Mouse (Mus musculus) liver, adult 2 months (tissue): ENCODE measurements around the gene Sco2. TPM values are rescaled to one million over a fixed set of nuclear protein-coding genes. Genes with fewer than 3 reads are reported as not detected.
A peak's percentile ranks its signal among the peaks of the same experiment; 100 is the strongest.

Source experiments
- DNase-seq: peaks from one replicate; pipeline ENCODE4 v3.0.0-alpha.2; 2011; ENCODE audit warnings: low read depth, low spot score; ENCODE audit errors: extremely low read depth
- H3K27ac ChIP-seq: fragments of 200-500 bp; replicated peaks from 2 replicates; pipeline ENCODE4 v1.5.1; 2012; ENCODE audit warnings: low read depth, mild to moderate bottlenecking, control low read depth, inconsistent platforms, low read length; ENCODE audit not compliant: insufficient read depth
- H3K27me3 ChIP-seq: fragments of 200-500 bp; 2 replicates; pipeline ENCODE4 v1.6.1; 2012; ENCODE audit warnings: mild to moderate bottlenecking, moderate library complexity, low read length, inconsistent platforms; ENCODE audit not compliant: control insufficient read depth, insufficient read depth
- H3K36me3 ChIP-seq: fragments of 200-500 bp; 2 replicates; pipeline ENCODE4 v1.6.1; 2012; ENCODE audit warnings: low read length, inconsistent platforms; ENCODE audit not compliant: control insufficient read depth, insufficient read depth
- H3K4me1 ChIP-seq: fragments of 200-500 bp; 2 replicates; pipeline ENCODE4 v1.6.1; 2011; ENCODE audit warnings: low read length; ENCODE audit not compliant: control insufficient read depth, insufficient read depth
- H3K4me3 ChIP-seq: fragments of 200-500 bp; 2 replicates; pipeline ENCODE4 v1.5.1; 2011; ENCODE audit warnings: low read depth, mild to moderate bottlenecking, control low read depth, low read length, moderate library complexity; ENCODE audit not compliant: insufficient read depth
- H3K79me2 ChIP-seq: fragments of 200-500 bp; 2 replicates; pipeline ENCODE4 v1.6.1; 2012; ENCODE audit warnings: inconsistent platforms, mild to moderate bottlenecking, low read length, moderate library complexity; ENCODE audit not compliant: control insufficient read depth, insufficient read depth
- H3K9ac ChIP-seq: fragments of 200-500 bp; 2 replicates; pipeline ENCODE4 v1.6.1; 2012; ENCODE audit warnings: low read depth, mild to moderate bottlenecking, control low read depth, inconsistent platforms, low read length
- CTCF ChIP-seq: fragments of 200-500 bp; IDR thresholded peaks from 2 replicates; pipeline ENCODE4 v1.5.1; 2011; ENCODE audit warnings: low read depth, low read length, control low read depth
- POLR2A ChIP-seq: fragments of 200-500 bp; IDR thresholded peaks from 2 replicates; pipeline ENCODE4 v1.6.1; 2011; ENCODE audit warnings: low read length, control low read depth; ENCODE audit not compliant: insufficient read depth; ENCODE audit errors: extremely low read depth
- WGBS: fragments of 180-500 bp; shearing (Covaris S2); methylation state at CpG from one replicate; pipeline ENCODE4 v1.1.7; 2018; 5-methylcytosine and 5-hydroxymethylcytosine counted together
- polyA plus RNA-seq: library from polyadenylated mRNA; depleted of rRNA; stranded (reverse); fragments of >200 nt; gene quantifications from 2 replicates; pipeline ENCODE4 v1.2.3, GENCODE M21; 2012; rRNA removed
- total RNA-seq: library from RNA; depleted of rRNA; stranded (reverse); fragments of >200 nt; gene quantifications from 2 replicates; pipeline ENCODE4 v1.2.3, GENCODE M21; 2014; rRNA removed

Sco2 gene
- total RNA-seq (105 and 131 TPM in 2 replicates), polyA plus RNA-seq (353 and 400 TPM in 2 replicates)

DNA sequence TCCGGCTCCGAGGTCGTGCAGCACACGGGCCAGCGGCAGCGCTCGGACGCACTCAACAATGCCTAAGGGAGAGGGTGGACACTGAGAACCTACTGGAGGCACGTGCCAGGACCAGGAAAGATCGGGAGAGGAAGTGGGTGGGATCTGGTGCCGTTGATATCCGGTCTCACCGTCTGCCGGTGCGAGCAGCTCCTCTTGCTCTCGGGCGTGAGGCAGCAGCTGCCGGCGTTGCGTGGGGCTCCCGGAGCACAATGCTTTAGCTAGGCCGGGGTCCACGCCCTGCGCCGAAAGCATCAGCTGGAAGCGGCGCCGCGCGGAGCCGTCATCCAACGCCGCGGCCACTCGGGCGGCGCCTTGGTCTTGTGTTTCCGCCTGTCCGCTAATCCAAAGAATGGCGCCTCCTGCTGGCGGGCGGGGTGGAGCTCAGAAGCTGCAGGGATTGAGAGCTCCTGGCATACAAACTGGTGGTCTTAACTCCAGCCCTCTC lies at the start of gene Sco2:
Gene Sco2, minus strand, starts transcription at position 85 of the 487 bp plus-strand sequence.
- Histone ChIP-seq H3K9ac (peak within 1 kb of the TSS; percentile 88), H3K27me3 (no peaks in the 10 kb centered on the region)
- WGBS, result under 1% methylated on average over 42 of the region's 42 CpGs

GRCm38 (mm10) chr15:89421938-89422337 lies 48.3 kb upstream of the Sco2 start:
- no peak overlapping the region for H3K27ac ChIP-seq
- no peaks in the 10 kb centered on the region for H3K79me2 ChIP-seq
- no peak overlapping the region for H3K9ac ChIP-seq
- no peak overlapping the region for H3K4me3 ChIP-seq
- H3K36me3 ChIP-seq, result peaks cover 24% of the 10 kb centered on the region
- no peak for DNase-seq
- no peaks in the 10 kb centered on the region for H3K27me3 ChIP-seq
- WGBS, result 94% methylated on average over 9 of the region's 9 CpGs
- TF ChIP-seq POLR2A, result no peak
- no peak for TF ChIP-seq CTCF
- peaks cover 5% of the 10 kb centered on the region for H3K4me1 ChIP-seq

More for the DNA sequence above, at the start of gene Sco2:
- DNase-seq, result peak; percentile 86
- Histone ChIP-seq H3K27ac (peak within 1 kb of the TSS; percentile 93), H3K79me2 (peaks cover 4% of the 10 kb centered on the region; the same call in 1 of the 2 replicates), H3K4me1 (peaks cover 16% of the 10 kb centered on the region), H3K36me3 (peaks cover 6% of the 10 kb centered on the region; the same call in 1 of the 2 replicates), H3K4me3 (peak within 1 kb of the TSS; percentile 67)
- TF ChIP-seq CTCF, result peak; percentile 86
- TF ChIP-seq POLR2A, result peak; percentile 66

GRCm38 (mm10) chr15:89415282-89415681 lies 41.6 kb upstream of the Sco2 start:
- Histone ChIP-seq H3K4me3 (no peak overlapping the region), H3K27ac (no peak overlapping the region), H3K4me1 (peaks cover 7% of the 10 kb centered on the region), H3K36me3 (peaks cover 14% of the 10 kb centered on the region), H3K79me2 (no peaks in the 10 kb centered on the region), H3K9ac (no peak overlapping the region), H3K27me3 (no peaks in the 10 kb centered on the region)
- 26% methylated on average over 8 of the region's 8 CpGs for WGBS
- TF ChIP-seq CTCF (no peak), POLR2A (no peak)
- DNase-seq, result peak; percentile 76

GRCm38 (mm10) chr15:89410118-89410517 lies 36.5 kb upstream of the Sco2 start, which contains the start of gene Syce3:
Gene Syce3, minus strand, starts transcription at chr15:89410503.
- no peak for TF ChIP-seq POLR2A
- no peak for TF ChIP-seq CTCF
- Histone ChIP-seq H3K79me2 (no peaks in the 10 kb centered on the region), H3K27me3 (no peaks in the 10 kb centered on the region), H3K27ac (no peak within 1 kb of the TSS), H3K36me3 (no peaks in the 10 kb centered on the region), H3K9ac (no peak within 1 kb of the TSS), H3K4me3 (no peak within 1 kb of the TSS), H3K4me1 (peaks cover 1% of the 10 kb centered on the region)
- DNase-seq, result no peak
- WGBS, result 81% methylated on average over 24 of the region's 24 CpGs

DNA sequence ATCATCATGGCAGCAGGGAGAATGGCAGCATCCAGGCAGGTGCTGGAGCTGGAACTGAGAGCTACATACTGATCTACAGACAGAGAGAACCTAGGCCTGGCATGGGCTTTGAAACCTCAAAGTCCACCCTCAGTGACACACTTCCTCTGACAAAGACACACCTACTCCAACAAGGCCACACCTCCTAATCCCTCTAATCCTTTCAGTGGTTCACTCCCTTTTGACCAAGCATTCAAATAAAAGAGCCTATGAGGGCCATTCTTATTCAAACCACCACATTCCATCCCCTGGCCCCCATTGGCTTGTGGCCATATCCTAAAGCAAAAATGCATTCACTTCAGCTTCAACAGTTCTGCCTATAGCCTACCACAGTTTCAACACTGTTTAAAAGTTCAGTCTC lies 33.0 kb upstream of the Sco2 start:
- Histone ChIP-seq H3K9ac (no peak overlapping the region), H3K36me3 (no peaks in the 10 kb centered on the region), H3K27ac (no peak overlapping the region), H3K27me3 (no peaks in the 10 kb centered on the region), H3K4me1 (no peaks in the 10 kb centered on the region), H3K4me3 (no peak overlapping the region), H3K79me2 (no peaks in the 10 kb centered on the region)
- TF ChIP-seq CTCF, result no peak
- no peak for TF ChIP-seq POLR2A
- DNase-seq, result no peak

DNA sequence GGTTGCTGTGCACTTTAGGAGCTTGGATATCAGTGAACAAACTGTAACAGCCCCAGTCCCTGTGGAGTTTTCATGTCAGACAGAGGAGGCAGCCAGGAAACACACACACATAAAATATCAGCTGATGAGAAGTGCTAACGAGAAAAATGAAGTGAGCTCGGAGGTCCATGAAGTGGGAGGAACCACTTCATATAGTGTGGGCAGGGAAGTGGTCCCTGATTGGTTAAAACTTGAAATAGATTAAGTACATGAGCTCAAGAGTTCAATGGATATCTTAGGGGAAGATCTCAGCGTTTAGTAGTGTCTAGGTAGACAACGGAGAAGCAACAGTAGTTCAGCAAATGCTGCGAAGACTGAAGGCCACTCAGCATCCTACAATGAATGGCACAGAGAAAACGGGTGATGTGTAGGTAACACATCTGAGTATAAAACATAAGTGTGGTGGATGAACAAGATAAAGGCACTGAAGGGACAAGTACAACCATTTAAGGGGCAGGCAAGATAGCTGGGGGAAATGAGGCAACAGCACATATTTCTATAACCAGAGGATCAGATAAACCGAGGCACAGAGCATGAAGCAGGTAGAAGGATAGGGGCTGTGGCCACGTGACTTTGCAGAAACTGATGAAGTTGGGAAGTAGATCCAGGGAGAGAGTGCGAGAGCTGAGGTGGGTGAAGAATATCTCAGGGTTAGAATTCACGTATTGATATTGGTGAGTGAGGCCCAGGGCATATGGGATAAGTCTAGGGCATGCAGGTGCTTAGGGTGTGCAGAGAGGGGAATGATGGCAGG lies 31.4 kb upstream of the Sco2 start:
- Histone ChIP-seq H3K27me3 (no peaks in the 10 kb centered on the region), H3K27ac (no peak overlapping the region), H3K4me1 (no peaks in the 10 kb centered on the region), H3K9ac (no peak overlapping the region), H3K79me2 (no peaks in the 10 kb centered on the region), H3K36me3 (no peaks in the 10 kb centered on the region), H3K4me3 (no peak overlapping the region)
- 84% methylated on average over 10 of the region's 10 CpGs for WGBS
- DNase-seq, result no peak
- TF ChIP-seq CTCF, result no peak
- TF ChIP-seq POLR2A, result no peak
